Comparison of ENCODE assay signal across 31 mouse cellular contexts in the genomic region with DNA sequence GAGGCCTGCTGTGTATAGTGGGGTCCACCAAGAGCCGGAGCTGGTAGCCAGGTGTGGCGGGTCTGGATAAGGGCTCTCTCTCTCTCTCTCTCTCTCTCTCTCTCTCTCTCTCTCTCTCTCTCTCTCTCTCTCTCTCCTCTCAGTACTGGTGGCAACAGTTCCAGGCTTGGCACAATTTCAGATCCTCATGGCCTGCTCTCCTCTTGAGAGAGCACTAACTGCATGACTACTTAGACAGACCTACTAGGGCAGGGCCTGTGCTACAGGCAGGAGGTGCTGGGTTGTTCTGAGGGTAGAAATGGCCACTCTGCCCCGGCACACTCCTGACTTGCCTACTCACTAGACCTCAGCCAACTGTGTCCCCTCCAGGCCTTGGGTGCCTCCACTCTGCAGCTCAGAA. TPM values are rescaled to one million over a fixed set of nuclear protein-coding genes. Genes with fewer than 3 reads are reported as not detected.
DNase-seq lines count a peak whose midpoint lies in the region; ATAC-seq lines count a peak whose summit lies in the region.
"Had no signal": no experiment of that assay in that cellular context is flagged by ENCODE, and none has a peak within 500 bp of the region (broad histone marks: within the 10 kb centered on the region; RNA-seq: fewer than 3 reads in every experiment).

No protein-coding gene starts in this region.

- 0 out of 2 replicates have a peak overlapping the region, but pooled peaks have one; percentile 40 for H3K9ac ChIP-seq in embryonic facial prominence, embryonic 13.5 days
- H3K9ac ChIP-seq in lung, embryonic 15.5 days = no peak overlapping the region
- no peak overlapping the region for H3K9ac ChIP-seq in forebrain, embryonic 13.5 days
- H3K9ac ChIP-seq: embryonic facial prominence, embryonic 15.5 days; forebrain, embryonic 15.5 days; heart, embryonic 13.5 days; hindbrain, embryonic 14.5 days had no signal

- ATAC-seq in embryonic facial prominence, embryonic 13.5 days (ENCODE audit: insufficient number of reproducible peaks, insufficient read depth, low FRiP score, low TSS enrichment, low read depth) = no peak
- no peak for ATAC-seq in lung, embryonic 15.5 days (ENCODE audit: borderline replicate concordance, extremely low read depth, low FRiP score, low TSS enrichment)
- ATAC-seq in forebrain, embryonic 13.5 days = no peak
- ATAC-seq: forebrain, embryonic 15.5 days; hindbrain, postnatal 0 days had no signal

- H3K36me3 ChIP-seq in embryonic facial prominence, embryonic 13.5 days = no peaks in the 10 kb centered on the region
- no peaks in the 10 kb centered on the region for H3K36me3 ChIP-seq in embryonic facial prominence, embryonic 10.5 days (replicated peaks)
- no peaks in the 10 kb centered on the region for H3K36me3 ChIP-seq in lung, embryonic 15.5 days
- no peaks in the 10 kb centered on the region for H3K36me3 ChIP-seq in forebrain, embryonic 13.5 days (ENCODE audit: poor library complexity, severe bottlenecking)
- H3K36me3 ChIP-seq: embryonic facial prominence, embryonic 15.5 days; forebrain, embryonic 15.5 days; G1E; heart, embryonic 13.5 days had no signal

- H3K27me3 ChIP-seq in embryonic facial prominence, embryonic 13.5 days = peaks cover 6% of the 10 kb centered on the region; the same call in 1 of the 2 replicates
- 0 out of 2 replicates have a peak, but pooled peaks cover under 1% of the 10 kb centered on the region for H3K27me3 ChIP-seq in embryonic facial prominence, embryonic 10.5 days (replicated peaks; ENCODE audit: low read depth, poor library complexity, severe bottlenecking)
- no peaks in the 10 kb centered on the region for H3K27me3 ChIP-seq in lung, embryonic 15.5 days
- no peaks in the 10 kb centered on the region for H3K27me3 ChIP-seq in forebrain, embryonic 13.5 days
- H3K27me3 ChIP-seq: embryonic facial prominence, embryonic 15.5 days; forebrain, embryonic 15.5 days had no signal

- no peak overlapping the region for H3K4me3 ChIP-seq in embryonic facial prominence, embryonic 13.5 days
- no peak overlapping the region for H3K4me3 ChIP-seq in embryonic facial prominence, embryonic 10.5 days
- H3K4me3 ChIP-seq in lung, embryonic 15.5 days = no peak overlapping the region
- H3K4me3 ChIP-seq in forebrain, embryonic 13.5 days = no peak overlapping the region
- H3K4me3 ChIP-seq: embryonic facial prominence, embryonic 15.5 days; forebrain, embryonic 15.5 days; heart, embryonic 13.5 days had no signal

- DNase-seq in embryonic facial prominence, embryonic 10.5 days (ENCODE audit: low spot score) = no peak
- peak; percentile 29 for DNase-seq in lung, postnatal 10 days
- DNase-seq in lung, postnatal 36 days = peak; percentile 47
- no peak for DNase-seq in layer of hippocampus, adult 9-10 months (ENCODE audit: low spot score)
- no peak for DNase-seq in MN1 (ENCODE audit: low spot score)
- DNase-seq: adrenal gland, adult 2 months; adrenal gland, postnatal 25 days; cerebellum, adult 11-12 months; cerebellum, adult 8-10 months; cerebellum, postnatal 10 days; cerebellum, postnatal 36 days; embryo, embryonic 11 days; gastrocnemius, postnatal 25 days; heart, adult 18-20 months; heart, postnatal 14 days; heart, postnatal 4 days had no signal

- H3K4me2 ChIP-seq in embryonic facial prominence, embryonic 13.5 days = no peak overlapping the region
- no peak overlapping the region for H3K4me2 ChIP-seq in lung, embryonic 15.5 days
- no peak overlapping the region for H3K4me2 ChIP-seq in forebrain, embryonic 13.5 days
- H3K4me2 ChIP-seq: embryonic facial prominence, embryonic 15.5 days; forebrain, embryonic 15.5 days; heart, embryonic 13.5 days; hindbrain, embryonic 14.5 days had no signal

- 94% methylated on average over 3 of the region's 3 CpGs for WGBS in embryonic facial prominence, embryonic 13.5 days
- WGBS in embryonic facial prominence, embryonic 10.5 days = 88% methylated on average over 3 of the region's 3 CpGs
- WGBS in lung, embryonic 15.5 days = 71% methylated on average over 3 of the region's 3 CpGs
- 90% methylated on average over 3 of the region's 3 CpGs for WGBS in forebrain, embryonic 13.5 days

- H3K4me1 ChIP-seq in embryonic facial prominence, embryonic 13.5 days = peaks cover 8% of the 10 kb centered on the region; the same call in 1 of the 2 replicates
- H3K4me1 ChIP-seq in embryonic facial prominence, embryonic 10.5 days = peaks cover 10% of the 10 kb centered on the region; the same call in 1 of the 2 replicates
- H3K4me1 ChIP-seq in lung, embryonic 15.5 days = peaks cover 16% of the 10 kb centered on the region
- H3K4me1 ChIP-seq in forebrain, embryonic 13.5 days = no peaks in the 10 kb centered on the region
- H3K4me1 ChIP-seq: embryonic facial prominence, embryonic 15.5 days; forebrain, embryonic 15.5 days had no signal

- no peaks in the 10 kb centered on the region for H3K9me3 ChIP-seq in embryonic facial prominence, embryonic 13.5 days
- no peaks in the 10 kb centered on the region for H3K9me3 ChIP-seq in embryonic facial prominence, embryonic 10.5 days
- no peaks in the 10 kb centered on the region for H3K9me3 ChIP-seq in lung, embryonic 15.5 days
- no peaks in the 10 kb centered on the region for H3K9me3 ChIP-seq in forebrain, embryonic 13.5 days (replicated peaks)
- H3K9me3 ChIP-seq: embryonic facial prominence, embryonic 15.5 days; forebrain, embryonic 15.5 days; G1E; heart, embryonic 13.5 days had no signal

- H3K27ac ChIP-seq in embryonic facial prominence, embryonic 13.5 days = no peak overlapping the region
- no peak overlapping the region for H3K27ac ChIP-seq in embryonic facial prominence, embryonic 10.5 days (replicated peaks)
- 0 out of 2 replicates have a peak overlapping the region, but pooled peaks have one; percentile 41 for H3K27ac ChIP-seq in lung, embryonic 15.5 days
- H3K27ac ChIP-seq in forebrain, embryonic 13.5 days = no peak overlapping the region
- H3K27ac ChIP-seq: embryonic facial prominence, embryonic 15.5 days; forebrain, embryonic 15.5 days; heart, embryonic 13.5 days; hindbrain, embryonic 14.5 days; hindbrain, postnatal 0 days had no signal

RNA-seq across cellular contexts. Expression of a gene that starts 2.7 kb away (rescaled TPM):
- polyA plus RNA-seq in embryonic facial prominence, embryonic 13.5 days (2015; fragmentation: Nextera tagmentation; extraction: Ambion mirVana) = 0.31 TPM in 1 of 2 replicates, not detected in the other
- not detected in 2 replicates for polyA plus RNA-seq in embryonic facial prominence, embryonic 10.5 days (2016; fragmentation: Nextera tagmentation; extraction: Ambion mirVana)
- 9.0 and 10.3 TPM in 2 replicates for polyA plus RNA-seq in lung, embryonic 15.5 days (2015; fragmentation: Nextera tagmentation; extraction: Ambion mirVana)
- polyA plus RNA-seq in forebrain, embryonic 13.5 days (2015; fragmentation: Nextera tagmentation; extraction: Ambion mirVana) = not detected in 2 replicates
- polyA plus RNA-seq: adrenal gland, adult 2 months; brain, embryonic 14.5 days; cortical plate, adult 2 months; embryonic facial prominence, embryonic 11.5 days; forebrain, embryonic 11.5 days; forebrain, embryonic 15.5 days; hindbrain, embryonic 11.5 days; hindbrain, embryonic 14.5 days; hindbrain, postnatal 0 days had no signal

RNA-seq across cellular contexts. Expression of a gene that starts 10.3 kb away (rescaled TPM):
- polyA plus RNA-seq in embryonic facial prominence, embryonic 13.5 days (2015; fragmentation: Nextera tagmentation; extraction: Ambion mirVana) = not detected in 2 replicates
- not detected in 2 replicates for polyA plus RNA-seq in embryonic facial prominence, embryonic 10.5 days (2016; fragmentation: Nextera tagmentation; extraction: Ambion mirVana)
- 0.44 and 0.50 TPM in 2 replicates for polyA plus RNA-seq in lung, embryonic 15.5 days (2015; fragmentation: Nextera tagmentation; extraction: Ambion mirVana)
- polyA plus RNA-seq in forebrain, embryonic 13.5 days (2015; fragmentation: Nextera tagmentation; extraction: Ambion mirVana) = not detected in 2 replicates
- polyA plus RNA-seq: brain, embryonic 14.5 days; cortical plate, adult 2 months; embryonic facial prominence, embryonic 11.5 days; forebrain, embryonic 15.5 days; G1E; heart, embryonic 13.5 days; heart, embryonic 16.5 days; hindbrain, embryonic 11.5 days; hindbrain, embryonic 14.5 days; hindbrain, postnatal 0 days had no signal

RNA-seq across cellular contexts. Expression of a gene that starts 11.8 kb away (rescaled TPM):
- polyA plus RNA-seq in embryonic facial prominence, embryonic 13.5 days (2015; fragmentation: Nextera tagmentation; extraction: Ambion mirVana) = 34.9 and 35.5 TPM in 2 replicates
- polyA plus RNA-seq in embryonic facial prominence, embryonic 10.5 days (2016; fragmentation: Nextera tagmentation; extraction: Ambion mirVana) = 35.5 and 36.9 TPM in 2 replicates
- 32.1 and 33.0 TPM in 2 replicates for polyA plus RNA-seq in lung, embryonic 15.5 days (2015; fragmentation: Nextera tagmentation; extraction: Ambion mirVana)
- 38.3 and 38.6 TPM in 2 replicates for polyA plus RNA-seq in forebrain, embryonic 13.5 days (2015; fragmentation: Nextera tagmentation; extraction: Ambion mirVana)

RNA-seq across cellular contexts. Expression of a gene that starts 15.6 kb away (rescaled TPM):
- polyA plus RNA-seq in embryonic facial prominence, embryonic 13.5 days (2015; fragmentation: Nextera tagmentation; extraction: Ambion mirVana) = 9.7 and 11.8 TPM in 2 replicates
- 9.6 and 10.9 TPM in 2 replicates for polyA plus RNA-seq in embryonic facial prominence, embryonic 10.5 days (2016; fragmentation: Nextera tagmentation; extraction: Ambion mirVana)
- polyA plus RNA-seq in lung, embryonic 15.5 days (2015; fragmentation: Nextera tagmentation; extraction: Ambion mirVana) = 8.6 and 8.8 TPM in 2 replicates
- 7.9 and 10.6 TPM in 2 replicates for polyA plus RNA-seq in forebrain, embryonic 13.5 days (2015; fragmentation: Nextera tagmentation; extraction: Ambion mirVana)

RNA-seq across cellular contexts. Expression of a gene that starts 39.4 kb away (rescaled TPM):
- 26.0 and 27.8 TPM in 2 replicates for polyA plus RNA-seq in embryonic facial prominence, embryonic 13.5 days (2015; fragmentation: Nextera tagmentation; extraction: Ambion mirVana)
- 24.4 and 27.5 TPM in 2 replicates for polyA plus RNA-seq in embryonic facial prominence, embryonic 10.5 days (2016; fragmentation: Nextera tagmentation; extraction: Ambion mirVana)
- polyA plus RNA-seq in lung, embryonic 15.5 days (2015; fragmentation: Nextera tagmentation; extraction: Ambion mirVana) = 21.4 and 22.4 TPM in 2 replicates
- polyA plus RNA-seq in forebrain, embryonic 13.5 days (2015; fragmentation: Nextera tagmentation; extraction: Ambion mirVana) = 23.6 and 29.6 TPM in 2 replicates

Comparison
In these comparisons a context has a peak if more than half of its experiments do, and no peak if none do; other contexts are left out.
1. DNase-seq: peak in lung, postnatal 10 days (single experiment) and lung, postnatal 36 days (single experiment); none in embryonic facial prominence, embryonic 10.5 days (single experiment), layer of hippocampus, adult 9-10 months (single experiment) and MN1 (single experiment).